Mouse (Mus musculus) forebrain, embryonic 13.5 days (tissue): ENCODE results near the gene Trappc6a. TPM values are rescaled to one million over a fixed set of nuclear protein-coding genes. Genes with fewer than 3 reads are reported as not detected.

Experiments
- ATAC-seq: fragments of 200-750 bp; cut with Nextera tagmentation; 2 replicates; pipeline ENCODE4 v1.8.0; 2017
- H3K27ac ChIP-seq: fragments of 300-500 bp; sonication (generic); 2 replicates; pipeline ENCODE4 v1.5.1; 2015; ENCODE audit warnings: inconsistent platforms, mild to moderate bottlenecking, moderate library complexity
- H3K27me3 ChIP-seq: fragments of 300-500 bp; sonication (generic); 2 replicates; pipeline ENCODE4 v1.6.1; 2015; ENCODE audit warnings: mild to moderate bottlenecking, inconsistent platforms
- H3K36me3 ChIP-seq: fragments of 300-500 bp; sonication (generic); 2 replicates; pipeline ENCODE4 v1.6.1; 2015; ENCODE audit warnings: mild to moderate bottlenecking, inconsistent platforms; ENCODE audit not compliant: poor library complexity, severe bottlenecking
- H3K4me1 ChIP-seq: fragments of 300-500 bp; sonication (generic); 2 replicates; pipeline ENCODE4 v1.6.1; 2015; ENCODE audit warnings: inconsistent platforms
- H3K4me2 ChIP-seq: fragments of 300-500 bp; sonication (generic); 2 replicates; pipeline ENCODE4 v1.6.1; 2015; ENCODE audit warnings: inconsistent platforms, mild to moderate bottlenecking, moderate library complexity
- H3K4me3 ChIP-seq: fragments of 300-500 bp; sonication (generic); 2 replicates; pipeline ENCODE4 v1.5.1; 2015; ENCODE audit warnings: mild to moderate bottlenecking, inconsistent platforms
- H3K9ac ChIP-seq: fragments of 300-500 bp; sonication (generic); 2 replicates; pipeline ENCODE4 v1.6.1; 2015; ENCODE audit warnings: mild to moderate bottlenecking, inconsistent platforms
- H3K9me3 ChIP-seq: fragments of 300-500 bp; sonication (generic); replicated peaks from 2 replicates; pipeline ENCODE4 v1.6.1; 2016; ENCODE audit warnings: inconsistent platforms
- WGBS: fragments of 180-500 bp; shearing (Covaris S2); methylation state at CpG from one replicate; pipeline ENCODE4 v1.1.7; 2015; 5-methylcytosine and 5-hydroxymethylcytosine counted together
- polyA plus RNA-seq: library from polyadenylated mRNA; unstranded; fragments of >200 nt; fragmentation: Nextera tagmentation; extraction: Ambion mirVana; gene quantifications from 2 replicates; pipeline ENCODE4 v1.2.1, GENCODE M21; 2015

The Trappc6a gene
- polyA plus RNA-seq, 1 experiment from 2014 or later = 40.6 TPM

DNA sequence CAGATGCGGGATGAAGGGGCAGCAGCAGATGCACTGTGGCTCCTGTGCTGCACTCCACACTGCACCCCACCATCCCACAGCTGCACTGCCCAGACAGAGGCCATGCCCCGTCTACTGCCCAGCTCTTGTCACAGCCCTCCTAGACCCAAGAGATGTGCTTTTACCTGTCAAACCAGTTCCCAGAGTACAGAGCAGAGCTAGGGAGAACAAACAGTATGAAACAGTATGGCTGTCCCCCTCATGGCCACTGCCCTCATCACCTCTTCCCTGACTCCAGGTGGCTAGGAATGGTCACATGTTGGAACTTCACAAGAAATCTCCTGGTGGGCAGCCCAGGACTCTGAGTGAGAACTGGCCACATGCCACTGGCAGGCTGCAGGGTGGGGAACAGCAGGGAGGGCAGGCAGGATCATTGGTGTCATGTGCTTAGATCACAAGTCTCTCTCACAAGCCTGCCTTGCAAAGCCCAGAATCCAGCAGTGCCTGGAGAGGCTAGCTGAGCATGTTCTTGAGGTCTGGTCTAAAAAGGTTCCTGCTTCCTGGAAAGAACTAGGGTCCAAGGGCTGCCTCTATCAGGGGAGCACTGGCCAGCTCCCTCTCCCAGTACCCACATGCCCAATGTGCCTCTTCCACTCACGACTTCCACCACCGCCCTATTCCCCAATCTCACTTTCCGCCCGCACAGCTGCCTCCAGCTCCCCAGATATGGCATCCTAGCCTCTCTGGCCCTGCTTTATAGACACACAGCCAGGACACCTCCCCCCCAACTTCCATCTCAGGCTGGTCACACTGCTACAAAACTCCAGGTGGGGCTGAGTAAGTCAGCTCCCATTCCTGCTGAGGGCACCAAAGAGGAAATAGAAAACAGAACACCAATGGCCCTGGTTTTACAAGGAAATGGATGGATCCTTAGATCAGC, 50.0 kb downstream of the Trappc6a start:
- no peak for ATAC-seq
- no peaks in the 10 kb centered on the region for H3K9me3 ChIP-seq
- no peaks in the 10 kb centered on the region for H3K27me3 ChIP-seq
- H3K4me3 ChIP-seq = 0 out of 2 replicates have a peak overlapping the region, but pooled peaks have one; percentile 4
- no peak overlapping the region for H3K27ac ChIP-seq
- WGBS = 95% methylated on average over 6 of the region's 6 CpGs
- peaks cover 43% of the 10 kb centered on the region for H3K4me1 ChIP-seq
- H3K9ac ChIP-seq = 0 out of 2 replicates have a peak overlapping the region, but pooled peaks have one; percentile 9
- H3K36me3 ChIP-seq = peaks cover 32% of the 10 kb centered on the region
- H3K4me2 ChIP-seq = peak overlapping the region; percentile 33

DNA sequence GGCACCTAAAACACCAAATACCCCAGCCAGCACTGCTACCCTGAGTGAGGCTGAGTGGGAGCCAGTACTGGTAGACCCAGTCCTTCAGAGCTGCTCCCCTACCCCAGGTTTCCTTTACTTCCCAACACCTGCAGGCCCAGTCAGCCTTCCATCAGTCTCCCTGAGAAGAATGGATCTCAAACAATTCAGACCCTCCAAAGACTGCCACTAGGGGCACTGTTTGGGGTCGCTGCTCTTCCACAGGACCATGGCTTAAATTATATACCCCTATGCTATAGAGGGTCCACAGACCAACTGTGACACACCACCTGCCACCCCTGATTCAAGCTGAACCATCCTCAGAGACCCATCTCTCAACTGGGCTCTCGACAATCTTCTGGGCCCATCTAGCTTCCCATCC, 50.8 kb downstream of the Trappc6a start:
- Histone ChIP-seq H3K36me3 (peaks cover 29% of the 10 kb centered on the region), H3K9ac (no peak overlapping the region), H3K9me3 (no peaks in the 10 kb centered on the region), H3K27me3 (no peaks in the 10 kb centered on the region), H3K27ac (no peak overlapping the region), H3K4me1 (peaks cover 48% of the 10 kb centered on the region), H3K4me3 (0 out of 2 replicates have a peak overlapping the region, but pooled peaks have one; percentile 4), H3K4me2 (peak overlapping the region; percentile 33)
- 40% methylated on average over 2 of the region's 2 CpGs for WGBS
- ATAC-seq = no peak

DNA sequence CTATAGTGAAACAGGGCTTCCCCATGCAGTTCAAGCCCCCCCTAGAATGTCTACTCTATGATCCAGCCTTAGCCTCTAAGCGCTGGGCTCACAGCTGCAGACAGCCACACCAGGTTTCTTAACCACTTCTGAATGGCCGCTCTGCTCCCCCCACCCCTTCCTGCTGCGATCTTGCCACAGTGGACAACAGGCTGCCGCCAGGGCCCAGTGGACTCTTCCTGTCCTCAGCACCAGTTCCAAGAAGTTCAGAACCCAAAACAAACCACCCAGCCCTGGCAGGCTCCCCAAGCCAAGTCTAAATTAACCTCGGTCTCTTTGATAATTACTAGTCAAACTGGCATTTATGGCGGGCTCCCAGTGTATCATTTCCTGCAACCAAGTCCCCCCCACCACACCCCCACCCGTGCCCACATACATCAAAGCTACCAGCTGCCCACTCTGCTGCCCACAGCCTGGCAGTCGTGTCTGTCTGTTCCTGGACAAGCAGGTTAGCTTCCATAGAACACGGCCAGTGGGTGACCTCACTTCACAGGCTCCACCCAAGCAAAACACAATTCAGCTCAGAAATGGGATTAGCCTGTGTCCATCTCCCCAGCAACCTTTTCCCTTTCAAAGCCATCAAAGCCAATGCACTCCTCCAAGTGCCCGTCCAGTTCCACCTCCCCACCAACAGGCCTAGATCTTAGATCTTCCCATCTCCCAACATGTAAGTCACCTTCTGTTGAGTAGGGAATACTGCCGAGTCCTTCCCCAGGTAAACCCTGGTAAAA, 52.5 kb downstream of the Trappc6a start:
- Histone ChIP-seq H3K4me3 (peak overlapping the region; percentile 94), H3K4me1 (peaks cover 48% of the 10 kb centered on the region), H3K36me3 (peaks cover 36% of the 10 kb centered on the region), H3K27ac (no peak overlapping the region), H3K4me2 (peak overlapping the region; percentile 99), H3K27me3 (no peaks in the 10 kb centered on the region), H3K9me3 (0 out of 2 replicates have a peak, but pooled peaks cover 5% of the 10 kb centered on the region), H3K9ac (peak overlapping the region; percentile 98)
- ATAC-seq = no peak
- 28% methylated on average over 11 of the region's 11 CpGs for WGBS

DNA sequence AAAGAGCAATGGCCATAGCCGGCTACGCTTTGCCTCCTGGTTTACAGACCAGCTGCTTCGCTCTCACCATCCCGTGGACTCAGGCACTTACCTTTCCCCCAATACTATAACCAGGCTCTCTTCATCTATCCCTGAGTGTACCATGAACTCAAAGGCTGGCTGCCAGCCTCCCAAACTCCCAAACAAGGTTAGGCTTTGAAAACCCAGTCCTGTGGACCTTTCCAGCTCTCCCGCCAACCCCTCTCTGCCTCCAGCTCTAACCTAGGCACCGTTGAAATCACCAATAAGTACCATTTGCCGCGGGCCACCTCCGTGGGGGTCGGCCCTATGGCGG, 53.2 kb downstream of the Trappc6a start:
- peak overlapping the region; percentile 99 for H3K4me2 ChIP-seq
- peak overlapping the region; percentile 98 for H3K9ac ChIP-seq
- peaks cover 36% of the 10 kb centered on the region for H3K36me3 ChIP-seq
- peak overlapping the region; percentile 92; the same call in 1 of the 2 replicates for H3K27ac ChIP-seq
- H3K4me1 ChIP-seq = peaks cover 48% of the 10 kb centered on the region
- WGBS = 4% methylated on average over 11 of the region's 11 CpGs
- peak overlapping the region; percentile 94 for H3K4me3 ChIP-seq
- 0 out of 2 replicates have a peak, but pooled peaks cover 5% of the 10 kb centered on the region for H3K9me3 ChIP-seq
- no peaks in the 10 kb centered on the region for H3K27me3 ChIP-seq
- no peak; the same call in 1 of the 2 replicates for ATAC-seq

DNA sequence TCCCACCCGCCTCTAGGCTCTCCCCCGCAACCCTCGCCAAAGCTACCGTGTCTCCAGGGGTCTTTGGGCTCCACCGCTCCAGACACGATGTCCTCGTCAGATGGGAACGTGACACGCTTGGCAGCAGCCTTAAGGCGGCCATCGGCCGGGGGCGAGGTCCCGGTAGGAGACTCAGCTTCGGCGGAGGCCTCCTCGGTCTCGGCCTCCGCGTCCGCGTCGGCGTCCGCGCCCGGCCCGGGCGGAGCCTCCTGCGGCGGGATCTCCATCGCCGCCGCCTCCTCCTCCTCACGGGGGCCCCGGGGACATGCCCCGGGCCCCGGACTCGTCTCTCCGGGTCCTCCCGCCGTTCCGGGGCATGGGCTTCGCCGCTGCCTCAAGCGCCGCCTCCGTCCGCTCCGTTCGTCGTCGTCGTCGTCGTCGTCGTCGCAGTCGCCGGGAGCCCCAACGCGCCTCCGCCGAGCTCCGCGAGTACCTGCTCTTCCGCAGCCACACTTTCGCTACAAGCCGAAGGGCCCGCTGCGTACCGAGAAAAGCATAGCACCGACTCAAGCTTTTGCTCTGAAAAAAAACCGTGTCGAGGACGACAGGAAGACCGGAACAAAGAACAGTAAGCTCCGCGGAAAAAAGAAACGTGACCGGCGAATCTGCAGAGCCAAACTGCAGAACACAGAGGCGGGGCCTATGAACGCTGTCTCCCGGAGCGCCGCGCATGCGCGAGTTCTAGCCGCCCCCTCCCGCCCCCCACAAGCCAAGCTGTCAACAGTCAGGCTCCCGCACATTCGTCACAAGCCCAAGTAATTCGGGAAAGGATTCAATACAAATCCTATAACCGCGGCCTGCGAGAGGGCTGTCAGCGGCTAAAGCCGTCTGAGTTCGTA, 53.8 kb downstream of the Trappc6a start:
- ATAC-seq = peak; percentile 91
- Histone ChIP-seq H3K4me2 (peak overlapping the region; percentile 99), H3K4me3 (peak overlapping the region; percentile 94), H3K27me3 (no peaks in the 10 kb centered on the region), H3K9me3 (0 out of 2 replicates have a peak, but pooled peaks cover 5% of the 10 kb centered on the region), H3K9ac (peak overlapping the region; percentile 98), H3K36me3 (peaks cover 35% of the 10 kb centered on the region), H3K27ac (peak overlapping the region; percentile 92), H3K4me1 (peaks cover 48% of the 10 kb centered on the region)
- under 1% methylated on average over 97 of the region's 102 CpGs for WGBS

DNA sequence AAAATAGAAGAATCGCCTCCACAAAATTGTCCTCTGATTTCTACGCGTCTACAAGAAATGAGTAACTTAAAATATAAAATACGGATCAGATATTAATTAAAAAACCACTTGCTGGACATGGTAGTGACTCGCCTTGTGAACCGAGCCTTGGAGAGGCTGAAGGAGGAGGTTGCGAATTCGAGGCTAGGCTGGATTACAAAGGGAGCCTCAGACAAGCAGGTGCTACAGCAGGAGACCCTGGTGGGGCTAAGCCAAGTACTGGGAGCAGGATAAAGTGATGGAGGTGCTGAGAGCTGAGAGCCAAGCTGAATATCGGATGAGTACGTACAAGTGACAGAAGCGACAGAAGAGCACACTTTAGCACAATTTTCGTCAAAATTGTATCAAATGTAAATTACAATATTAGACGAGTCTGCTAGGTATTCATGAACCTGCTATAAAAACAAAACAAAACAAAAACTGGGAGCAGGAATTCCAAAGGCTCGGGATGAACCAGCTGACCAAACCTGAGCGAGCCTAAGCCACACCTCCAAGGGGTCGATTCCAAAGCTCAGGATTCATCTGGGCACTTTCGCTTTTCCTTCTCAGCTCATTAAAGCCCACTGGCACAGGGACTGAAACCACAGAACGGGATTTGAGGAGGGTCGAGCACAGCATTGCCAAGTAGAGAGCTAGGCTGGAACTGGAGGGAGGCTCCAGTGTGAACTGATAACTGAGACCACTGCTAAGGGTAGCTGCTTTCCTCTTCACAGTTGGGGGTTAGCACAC, 54.6 kb downstream of the Trappc6a start, which contains the start of gene Ppp1r37:
Gene Ppp1r37 (minus strand): TSS at position 434 of the 768 bp plus-strand sequence.
- peak within 1 kb of the TSS; percentile 94 for H3K4me3 ChIP-seq
- peak within 1 kb of the TSS; percentile 98 for H3K9ac ChIP-seq
- H3K4me1 ChIP-seq = peaks cover 47% of the 10 kb centered on the region
- H3K4me2 ChIP-seq = peak within 1 kb of the TSS; percentile 99
- H3K36me3 ChIP-seq = peaks cover 33% of the 10 kb centered on the region
- H3K27ac ChIP-seq = peak within 1 kb of the TSS; percentile 92
- ATAC-seq = peak; percentile 40
- 0 out of 2 replicates have a peak, but pooled peaks cover 5% of the 10 kb centered on the region for H3K9me3 ChIP-seq
- no peaks in the 10 kb centered on the region for H3K27me3 ChIP-seq
- WGBS = 2% methylated on average over 19 of the region's 19 CpGs

DNA sequence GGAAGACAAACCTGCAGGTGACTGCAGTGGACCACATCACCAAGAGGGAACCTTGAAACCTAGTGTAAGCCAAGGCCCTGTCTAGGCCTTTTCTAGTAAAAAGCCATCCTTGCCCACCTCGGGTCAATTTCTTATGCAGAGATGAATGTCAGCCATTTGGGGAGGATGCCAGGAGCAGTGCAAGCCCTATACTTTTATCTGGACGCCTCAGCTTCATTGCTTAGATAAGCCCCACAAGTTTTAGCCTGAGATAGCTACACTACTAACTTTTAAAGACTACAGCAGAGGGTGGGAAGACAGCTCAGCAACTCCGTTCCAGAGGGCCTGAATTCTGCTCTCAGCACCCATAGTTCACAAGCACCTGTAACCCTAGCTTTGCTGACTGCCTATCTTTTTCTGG, 55.7 kb downstream of the Trappc6a start:
- Histone ChIP-seq H3K9ac (no peak overlapping the region), H3K27me3 (no peaks in the 10 kb centered on the region), H3K36me3 (peaks cover 34% of the 10 kb centered on the region), H3K4me3 (peak overlapping the region; percentile 94; the same call in 1 of the 2 replicates), H3K4me1 (peaks cover 38% of the 10 kb centered on the region), H3K27ac (no peak overlapping the region), H3K4me2 (peak overlapping the region; percentile 99; the same call in 1 of the 2 replicates), H3K9me3 (0 out of 2 replicates have a peak, but pooled peaks cover 5% of the 10 kb centered on the region)
- ATAC-seq = no peak
- 94% methylated on average over 3 of the region's 3 CpGs for WGBS

DNA sequence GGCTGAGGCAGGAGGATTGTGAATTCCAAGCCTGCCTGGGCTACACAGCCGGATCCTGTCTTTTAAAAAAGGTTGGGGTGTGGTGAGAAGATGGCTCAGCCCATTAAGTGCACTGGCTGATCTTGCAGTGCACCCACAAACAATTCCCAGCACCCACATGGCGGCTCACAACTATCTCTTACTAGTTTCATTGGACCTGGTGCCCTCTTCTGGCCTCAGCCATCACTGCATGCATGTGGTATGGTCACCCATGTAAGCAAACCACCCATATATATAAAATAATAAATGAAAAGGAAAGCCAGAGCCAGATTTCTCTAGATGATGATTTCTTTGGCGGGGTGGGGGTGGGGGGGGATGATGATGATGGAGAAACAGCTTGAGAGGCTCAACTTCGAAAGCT, 56.3 kb downstream of the Trappc6a start:
- no peak overlapping the region for H3K27ac ChIP-seq
- no peak overlapping the region for H3K4me3 ChIP-seq
- H3K36me3 ChIP-seq = peaks cover 40% of the 10 kb centered on the region
- ATAC-seq = no peak
- no peak overlapping the region for H3K9ac ChIP-seq
- peaks cover 32% of the 10 kb centered on the region for H3K4me1 ChIP-seq
- H3K4me2 ChIP-seq = no peak overlapping the region
- H3K9me3 ChIP-seq = 0 out of 2 replicates have a peak, but pooled peaks cover 5% of the 10 kb centered on the region
- H3K27me3 ChIP-seq = no peaks in the 10 kb centered on the region
- 88% methylated on average over 4 of the region's 4 CpGs for WGBS
